Mouse (Mus musculus) lung, adult 2 months (tissue): Measurements from ENCODE around the gene Cpa2.

Source experiments
- CTCF ChIP-seq: fragments of 200-500 bp; IDR thresholded peaks from 2 replicates; pipeline ENCODE4 v1.5.1; 2011; ENCODE audit warnings: mild to moderate bottlenecking, low read length, control low read depth; ENCODE audit not compliant: insufficient read depth
- POLR2A ChIP-seq: fragments of 200-500 bp; IDR thresholded peaks from 2 replicates; pipeline ENCODE4 v1.6.1; 2011; ENCODE audit warnings: low read depth, mild to moderate bottlenecking, control low read depth, low read length, borderline replicate concordance; ENCODE audit errors: extremely low read depth

DNA sequence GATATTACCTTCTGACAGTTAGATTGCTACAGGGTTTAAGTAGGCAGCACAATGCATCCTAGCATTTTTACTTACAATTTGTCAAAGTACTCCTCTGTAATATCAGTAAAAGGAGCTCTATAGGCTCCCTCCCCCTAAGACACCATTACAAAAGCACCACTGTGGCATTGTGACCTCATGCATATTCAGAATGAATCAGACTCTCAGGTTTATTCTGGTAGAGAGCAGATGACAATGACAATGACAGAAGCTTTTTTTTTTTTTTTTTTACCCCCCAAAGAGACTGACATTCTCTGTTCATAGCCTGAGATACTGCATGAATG, 9.8 kb downstream of the Cpa2 start:
- TF ChIP-seq CTCF (no peak), POLR2A (no peak)
